Mouse (Mus musculus) cerebellum, adult 11-12 months (tissue): ENCODE data around the gene Dffa.
"Not testable (repeated sequence)": the region's sequence is repeated elsewhere in the genome, so short reads cannot be mapped to it uniquely, and the experiment has no call there.

Source experiments
- DNase-seq: peaks from one replicate; pipeline ENCODE4 v3.0.0; 2022

The Dffa gene

DNA sequence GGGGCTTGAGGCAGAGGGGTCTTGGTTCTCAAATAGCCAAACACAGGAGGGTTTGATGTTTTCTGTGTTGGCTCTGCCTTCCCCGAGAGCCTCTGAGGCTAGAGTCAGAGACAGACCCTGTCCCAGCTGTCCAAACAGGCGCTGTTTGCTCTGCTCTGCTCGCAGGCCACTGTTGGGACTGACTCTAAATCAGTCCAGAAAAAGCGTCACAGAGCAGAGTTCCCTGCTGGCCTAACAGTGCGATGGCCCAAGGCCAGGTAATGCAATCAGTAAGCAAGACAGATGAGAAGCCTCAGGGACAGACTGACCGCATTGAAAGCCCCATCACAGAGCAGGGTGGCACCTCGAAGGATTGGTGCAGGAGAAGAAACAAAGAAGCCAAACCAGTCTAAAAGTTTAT lies 45.7 kb downstream of the Dffa start:
- no peak for DNase-seq

DNA sequence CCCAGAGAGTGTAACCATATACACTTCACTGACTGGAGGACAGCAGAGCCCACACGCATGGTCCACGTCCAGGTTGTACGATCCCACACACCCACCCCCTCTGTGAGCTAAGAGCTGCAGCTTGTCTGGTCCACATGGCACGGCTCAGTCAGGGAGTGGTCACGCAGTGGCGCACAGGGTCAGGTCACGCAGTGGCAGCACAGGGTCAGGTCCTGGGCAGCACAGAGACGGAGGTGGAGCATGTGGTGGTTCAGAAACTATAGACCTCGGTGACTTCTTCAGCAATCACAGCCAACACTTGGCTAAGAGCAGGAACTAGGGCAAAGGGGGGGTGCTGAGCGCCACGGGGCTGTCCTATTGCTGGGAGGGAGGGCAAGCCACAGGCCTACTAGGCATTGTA lies 46.3 kb downstream of the Dffa start:
- no peak for DNase-seq

DNA sequence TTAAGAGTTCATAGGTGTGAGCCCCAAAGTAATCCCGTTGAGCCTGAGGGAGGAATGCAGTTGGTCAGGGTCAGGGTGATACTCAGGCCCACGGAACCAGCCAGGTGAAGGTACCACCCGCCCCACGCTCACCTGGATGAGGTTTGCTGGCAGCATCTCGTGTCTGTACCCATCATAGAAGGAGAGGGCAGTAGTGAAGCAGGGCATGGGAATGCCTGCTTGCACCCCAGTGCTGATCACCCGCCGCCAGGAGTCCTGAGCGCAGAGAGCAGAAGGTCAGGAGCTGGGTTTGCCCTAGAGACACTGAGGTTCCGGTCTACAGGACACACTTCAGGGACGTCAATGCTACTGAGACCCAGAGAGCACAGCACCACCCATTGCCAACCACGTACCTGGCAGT lies 46.8 kb downstream of the Dffa start:
- no peak for DNase-seq

DNA sequence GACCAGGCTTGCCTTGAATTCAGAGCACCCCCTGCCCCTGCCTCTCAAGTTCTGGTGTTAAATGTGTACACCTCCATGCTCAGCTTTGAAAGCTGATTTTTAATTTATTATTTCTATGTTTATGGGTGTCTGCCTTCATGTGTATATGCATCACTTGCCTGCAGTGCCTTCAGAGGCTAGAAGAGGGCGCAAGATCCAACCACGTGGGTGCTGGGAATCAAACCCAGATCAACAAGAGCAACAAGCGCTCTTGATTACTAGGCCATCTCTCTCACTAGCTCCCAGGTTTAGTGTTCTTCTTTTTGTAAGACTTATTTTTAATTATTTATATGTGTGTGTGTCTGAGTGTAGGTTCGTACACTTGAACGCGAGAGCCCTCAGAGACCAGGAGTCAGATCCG lies 50.9 kb downstream of the Dffa start:
- DNase-seq: no peak

DNA sequence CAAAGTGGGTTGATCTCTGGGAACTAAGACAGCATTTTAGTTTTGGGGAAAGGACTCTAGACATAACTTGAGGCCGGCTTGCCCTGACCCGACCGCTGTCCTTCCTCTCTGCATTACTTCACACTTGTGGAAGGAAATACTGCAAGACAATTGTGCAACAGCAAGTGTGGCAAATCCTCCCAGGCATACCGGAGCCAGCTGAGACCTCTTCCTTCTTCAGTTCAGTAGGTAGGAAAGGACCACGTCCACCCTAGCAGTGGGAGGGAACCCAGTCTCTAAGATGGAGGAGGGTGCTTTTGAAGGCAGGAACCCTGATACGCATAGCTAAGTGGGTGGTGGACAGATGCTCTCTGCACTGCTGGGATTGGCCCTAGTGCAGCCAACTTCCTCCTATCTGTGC lies 51.8 kb downstream of the Dffa start:
- no peak for DNase-seq

DNA sequence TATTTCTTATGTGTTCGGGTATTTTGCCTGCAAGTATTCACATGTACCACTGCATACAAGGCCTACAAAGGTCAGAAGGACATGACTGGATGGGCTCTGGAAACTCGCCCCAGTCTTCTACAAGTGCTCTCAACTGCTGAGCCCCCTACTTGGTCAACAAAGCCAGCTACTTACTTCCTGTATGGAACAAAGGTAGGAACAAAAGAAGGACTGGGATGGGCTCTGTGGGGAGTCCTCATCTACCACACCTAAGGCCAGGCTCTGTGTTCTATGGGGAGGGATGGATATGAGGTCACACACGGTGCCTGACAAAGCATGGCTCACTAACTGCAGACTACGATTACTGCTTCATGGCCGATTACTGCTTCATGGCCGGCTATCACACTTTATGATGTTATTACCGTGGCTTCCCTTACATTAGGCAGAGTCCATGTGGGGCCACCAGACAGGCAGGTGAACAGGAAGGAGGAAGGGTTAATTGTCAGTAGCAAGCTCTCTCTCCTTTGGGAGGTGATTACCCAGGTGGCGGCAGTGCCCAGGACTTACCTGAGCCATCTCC lies 53.5 kb downstream of the Dffa start:
- no peak for DNase-seq

DNA sequence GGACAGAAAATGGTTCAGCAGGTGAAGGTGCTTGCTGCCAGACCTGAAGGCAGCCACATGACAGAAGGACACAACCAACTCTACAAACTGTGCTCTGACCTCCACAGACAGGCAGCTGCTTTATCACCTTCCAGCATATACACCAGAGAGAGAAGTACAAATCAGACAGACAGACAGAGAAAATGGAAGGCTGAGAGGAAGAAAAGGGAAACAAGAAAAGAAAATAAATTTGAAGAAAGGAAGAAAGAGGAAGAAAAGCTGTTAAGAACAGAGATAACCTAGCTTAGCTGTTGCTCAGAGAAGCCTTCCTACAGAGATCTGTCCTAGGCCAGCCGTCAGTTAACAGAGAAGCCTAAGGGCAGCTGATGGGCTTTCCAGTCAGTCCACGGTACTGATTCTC lies 55.3 kb downstream of the Dffa start:
- DNase-seq: no peak

DNA sequence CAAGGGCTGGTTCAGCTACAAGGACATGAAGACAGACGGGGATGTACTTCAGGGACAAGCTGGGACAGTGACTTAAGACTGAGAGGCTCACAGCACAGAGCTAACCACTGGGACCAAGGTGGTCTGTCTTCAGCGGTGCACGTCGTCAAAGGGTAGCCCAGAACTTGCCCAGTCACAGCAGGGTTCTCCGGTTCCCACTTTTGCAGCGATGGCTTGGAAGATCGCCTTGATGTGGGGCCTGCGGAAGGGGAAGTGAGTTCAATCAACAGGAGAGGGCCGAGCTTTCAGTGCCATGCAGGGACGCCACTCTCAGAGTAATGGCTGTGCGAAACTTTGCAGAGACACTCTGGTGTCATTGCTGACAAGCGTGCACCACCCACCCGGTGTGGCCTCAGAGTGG lies 55.9 kb downstream of the Dffa start:
- DNase-seq: no peak

DNA sequence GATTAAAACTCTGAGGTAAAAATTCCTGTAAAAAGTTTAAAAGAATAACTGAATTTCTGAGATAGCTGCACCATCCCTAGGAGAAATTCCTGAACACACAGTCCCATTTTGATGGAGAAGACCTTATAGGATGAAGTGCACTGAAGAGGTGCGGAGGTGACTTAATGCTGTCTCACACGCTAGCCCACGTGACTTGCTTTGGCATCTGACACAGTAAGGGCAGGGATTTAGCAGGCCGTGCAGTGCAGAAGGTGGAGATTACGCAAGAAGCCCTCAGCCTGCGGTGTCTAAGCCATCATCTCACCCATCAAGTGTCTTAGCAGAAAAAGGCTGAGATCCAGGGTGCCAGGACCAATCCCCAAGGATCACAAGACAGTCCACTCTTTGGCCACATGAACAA lies 57.2 kb downstream of the Dffa start:
- DNase-seq: no peak

DNA sequence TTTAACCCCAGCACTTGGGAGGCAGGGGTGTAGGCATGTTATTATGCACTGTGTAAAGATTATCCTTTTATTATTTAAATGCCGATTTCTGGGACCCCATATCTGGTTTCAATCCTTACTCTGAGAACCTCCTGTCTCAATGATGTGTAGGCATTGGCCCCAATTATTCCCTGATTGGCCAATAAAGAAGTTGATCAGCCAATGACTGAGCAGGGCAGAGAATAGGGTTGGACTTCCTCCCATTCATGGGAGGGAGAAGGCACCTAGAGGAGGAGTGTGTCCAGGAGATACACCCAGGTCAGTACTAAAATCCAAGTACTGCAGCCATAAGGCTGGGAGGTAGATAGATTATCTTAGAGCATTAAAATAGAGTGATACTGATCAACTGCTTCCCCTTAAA lies 59.2 kb downstream of the Dffa start:
- no peak for DNase-seq

DNA sequence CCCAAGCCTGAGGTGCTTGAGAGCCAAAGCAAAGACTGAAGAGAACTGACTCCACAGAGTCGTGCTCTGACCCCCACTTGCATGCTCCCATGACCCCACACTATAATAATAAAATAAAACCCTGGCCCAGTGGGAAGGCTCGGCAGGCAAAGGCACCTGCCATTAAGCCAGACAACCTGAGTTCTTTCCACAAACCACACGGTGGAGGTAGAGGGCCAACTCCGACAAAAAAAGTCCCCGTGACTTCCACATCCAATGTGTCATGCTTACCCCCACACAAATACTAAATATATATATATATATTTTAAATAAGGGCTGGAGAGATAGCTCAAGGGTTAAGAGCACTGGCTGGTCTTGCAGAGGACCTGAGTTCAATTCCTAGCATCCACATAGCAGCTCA lies 60.2 kb downstream of the Dffa start:
- no peak for DNase-seq

DNA sequence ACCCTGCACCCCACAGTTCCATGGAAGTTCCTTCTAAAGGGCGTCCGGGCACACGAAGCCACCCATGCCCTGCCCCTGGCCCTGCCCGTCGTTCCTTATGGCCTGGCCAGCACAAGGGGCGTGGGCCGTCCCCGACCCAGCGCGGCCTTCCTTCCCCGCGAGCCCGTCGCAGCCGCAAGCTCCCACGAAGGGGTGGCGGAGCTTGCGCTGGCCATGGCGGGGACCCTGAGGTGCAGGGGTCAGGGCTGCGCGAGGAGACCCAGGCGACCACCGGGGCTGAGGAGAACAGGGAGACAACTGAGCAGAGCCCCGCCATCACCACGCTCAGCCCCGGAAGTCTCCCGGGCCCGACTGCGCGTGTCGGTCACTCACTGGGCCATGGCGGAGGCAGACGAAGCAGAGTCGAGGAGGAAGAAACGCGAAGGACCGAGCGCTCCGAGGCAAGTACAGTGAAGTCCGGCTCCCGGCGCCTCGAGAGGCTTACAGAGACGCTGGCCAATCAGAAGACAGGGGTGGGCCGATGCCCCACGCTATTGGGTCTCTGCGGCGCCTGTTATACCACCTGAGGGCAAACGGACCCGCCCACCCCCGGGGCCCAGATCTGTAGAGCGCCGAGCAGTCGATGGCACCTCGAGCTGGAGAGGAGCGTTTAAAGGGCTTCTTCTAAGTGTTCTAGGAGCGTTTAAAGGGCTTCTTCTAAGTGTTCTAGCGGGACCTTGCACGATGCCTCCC lies 62.4 kb downstream of the Dffa start, which contains the start of gene Pgd:
Gene Pgd, minus strand, starts transcription at position 557 of the 732 bp plus-strand sequence.
- DNase-seq: peak; percentile 94

DNA sequence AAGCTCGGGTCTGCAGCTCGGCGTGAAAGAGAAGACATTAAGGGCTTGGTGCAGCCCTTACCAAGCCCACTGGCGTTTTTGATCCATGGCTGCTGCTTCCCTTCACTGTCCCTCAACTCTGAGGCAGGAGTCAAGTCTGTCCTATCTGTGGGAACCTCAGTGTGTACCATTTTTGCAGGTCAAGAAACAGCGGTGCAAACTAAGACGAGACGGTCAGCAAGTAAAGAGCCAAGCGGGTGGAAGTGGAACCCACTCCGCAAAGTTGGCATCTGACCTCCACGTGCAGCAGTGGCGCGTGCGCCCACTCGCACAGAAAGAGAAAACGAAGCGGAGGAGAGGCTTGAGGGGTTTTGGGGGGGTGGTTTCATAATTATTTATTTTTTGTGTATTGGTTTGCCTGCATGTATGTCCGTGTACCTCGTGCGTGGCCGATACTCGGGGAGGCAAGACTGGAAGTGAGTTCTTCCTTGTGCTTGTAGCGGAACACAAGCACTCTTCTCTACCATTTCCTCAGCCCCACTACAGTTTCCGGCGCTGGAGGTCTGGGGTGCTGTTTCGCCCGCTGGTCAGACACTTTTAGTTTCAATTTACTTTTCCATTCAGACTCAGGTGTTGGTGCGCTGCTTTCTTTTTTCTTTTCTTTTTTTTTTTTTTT lies 63.1 kb downstream of the Dffa start:
- DNase-seq: no peak

DNA sequence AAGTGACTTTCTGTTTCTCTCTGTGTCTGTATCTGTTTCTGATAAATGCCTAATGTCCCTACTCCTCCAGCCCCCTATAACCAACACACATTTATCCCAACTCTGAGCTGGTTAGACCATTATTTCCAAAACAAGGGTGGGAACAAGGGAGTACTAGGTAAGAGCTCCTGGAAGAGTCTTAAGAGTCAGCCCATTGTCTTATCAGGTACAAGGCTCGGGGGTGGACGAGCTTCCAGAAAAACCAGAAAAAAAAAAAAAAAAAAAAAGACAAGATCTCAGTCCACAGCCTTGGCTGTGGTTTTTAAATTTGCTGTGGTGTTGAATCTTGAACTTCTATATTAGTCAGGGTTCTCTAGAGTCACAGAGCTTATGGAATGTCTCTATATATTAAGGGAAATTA lies 64.1 kb downstream of the Dffa start:
- DNase-seq: no peak

DNA sequence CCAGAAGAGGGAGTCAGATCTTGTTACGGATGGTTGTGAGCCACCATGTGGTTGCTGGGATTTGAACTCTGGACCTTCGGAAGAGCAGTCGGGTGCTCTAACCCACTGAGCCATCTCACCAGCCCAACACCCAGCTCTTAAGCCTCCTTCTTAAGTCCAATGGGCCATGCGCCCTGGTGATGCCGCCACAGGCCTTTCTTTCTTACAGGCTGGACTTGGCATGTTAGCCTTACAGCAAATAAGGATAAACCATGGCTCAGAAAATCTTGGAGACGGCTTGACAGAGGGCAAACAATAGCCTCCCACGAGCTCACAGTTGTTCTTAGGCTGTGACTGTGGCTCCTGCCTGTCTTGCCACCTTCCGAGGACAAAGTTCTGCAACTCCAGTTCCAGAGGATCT lies 66.0 kb downstream of the Dffa start:
- DNase-seq: not testable (repeated sequence)
